Mouse (Mus musculus) hindbrain, embryonic 13.5 days (tissue): ENCODE measurements around the gene Sfta2. TPM values are rescaled to one million over a fixed set of nuclear protein-coding genes. Genes with fewer than 3 reads are reported as not detected.

Source experiments
- ATAC-seq: fragments of 200-750 bp; cut with Nextera tagmentation; 2 replicates; pipeline ENCODE4 v1.8.0; 2017; ENCODE audit warnings: moderate TSS enrichment; ENCODE audit not compliant: low FRiP score
- H3K27ac ChIP-seq: fragments of 300-500 bp; sonication (generic); 2 replicates; pipeline ENCODE4 v1.5.1; 2015; ENCODE audit warnings: inconsistent platforms, mild to moderate bottlenecking, moderate library complexity
- H3K27me3 ChIP-seq: fragments of 300-500 bp; sonication (generic); 2 replicates; pipeline ENCODE4 v1.6.1; 2015; ENCODE audit warnings: mild to moderate bottlenecking, inconsistent platforms
- H3K36me3 ChIP-seq: fragments of 300-500 bp; sonication (generic); 2 replicates; pipeline ENCODE4 v1.6.1; 2015; ENCODE audit warnings: mild to moderate bottlenecking, inconsistent platforms
- H3K4me1 ChIP-seq: fragments of 300-500 bp; sonication (generic); replicated peaks from 2 replicates; pipeline ENCODE4 v1.6.1; 2015; ENCODE audit warnings: inconsistent platforms
- H3K4me2 ChIP-seq: fragments of 300-500 bp; sonication (generic); 2 replicates; pipeline ENCODE4 v1.6.1; 2015; ENCODE audit warnings: inconsistent platforms, mild to moderate bottlenecking, moderate library complexity
- H3K4me3 ChIP-seq: fragments of 300-500 bp; sonication (generic); 2 replicates; pipeline ENCODE4 v1.5.1; 2015; ENCODE audit warnings: mild to moderate bottlenecking, inconsistent platforms
- H3K9ac ChIP-seq: fragments of 300-500 bp; sonication (generic); 2 replicates; pipeline ENCODE4 v1.6.1; 2015; ENCODE audit warnings: mild to moderate bottlenecking, inconsistent platforms
- H3K9me3 ChIP-seq: fragments of 300-500 bp; sonication (generic); 2 replicates; pipeline ENCODE4 v1.6.1; 2016; ENCODE audit warnings: inconsistent platforms
- WGBS: fragments of 180-500 bp; shearing (Covaris S2); methylation state at CpG from one replicate; pipeline ENCODE4 v1.1.7; 2015; 5-methylcytosine and 5-hydroxymethylcytosine counted together
- polyA plus RNA-seq: library from polyadenylated mRNA; unstranded; fragments of >200 nt; fragmentation: Nextera tagmentation; extraction: Ambion mirVana; gene quantifications from 2 replicates; pipeline ENCODE4 v1.2.1, GENCODE M21; 2015

Sfta2 gene
- polyA plus RNA-seq, 1 experiment from 2014 or later, result not detected

DNA sequence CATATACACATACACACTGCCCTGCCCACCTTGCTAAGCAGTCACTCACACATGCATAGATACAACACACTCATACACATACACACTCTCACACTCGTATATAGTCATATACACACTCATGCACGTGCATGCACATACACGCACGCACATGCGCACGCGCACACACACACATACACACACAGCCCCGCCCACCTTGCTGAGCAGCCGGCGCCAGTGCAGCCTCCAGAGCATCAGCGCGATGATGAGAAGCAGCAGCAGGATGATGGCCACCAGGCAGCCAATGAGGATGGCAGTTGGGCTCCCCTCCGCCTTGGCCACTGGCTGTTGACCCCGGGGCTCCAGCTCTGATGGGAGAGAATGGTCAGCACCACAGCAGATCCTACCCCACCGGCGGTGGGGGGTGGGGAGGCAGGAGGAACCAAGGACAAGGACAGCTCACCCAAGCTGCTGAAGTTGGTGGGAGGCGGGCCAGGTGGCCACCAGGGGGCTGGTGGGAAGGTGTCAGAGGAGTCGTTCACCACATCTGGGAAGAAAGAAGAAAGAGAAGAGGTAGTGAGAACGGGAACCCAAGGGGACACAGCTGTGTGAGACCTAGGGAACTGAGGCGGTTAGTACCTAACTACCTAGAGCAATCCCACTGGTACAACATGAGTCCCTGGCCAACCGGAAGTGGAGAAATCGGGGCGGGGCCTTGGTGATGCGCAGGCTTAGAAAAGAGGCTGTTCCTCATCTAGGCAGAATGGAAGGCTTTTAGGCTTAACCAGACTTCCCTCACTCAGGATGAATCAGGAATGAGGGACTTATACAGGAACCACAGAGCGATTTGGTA is 87.2 kb downstream of the Sfta2 start:
- H3K4me1 ChIP-seq, result peaks cover 16% of the 10 kb centered on the region
- peak overlapping the region; percentile 26; the same call in 1 of the 2 replicates for H3K9ac ChIP-seq
- WGBS, result 90% methylated on average over 25 of the region's 25 CpGs
- no peak overlapping the region for H3K4me3 ChIP-seq
- peaks cover 98% of the 10 kb centered on the region for H3K36me3 ChIP-seq
- no peak for ATAC-seq
- H3K4me2 ChIP-seq, result no peak overlapping the region
- H3K9me3 ChIP-seq, result no peaks in the 10 kb centered on the region
- no peaks in the 10 kb centered on the region for H3K27me3 ChIP-seq
- no peak overlapping the region; the same call in 1 of the 2 replicates for H3K27ac ChIP-seq

DNA sequence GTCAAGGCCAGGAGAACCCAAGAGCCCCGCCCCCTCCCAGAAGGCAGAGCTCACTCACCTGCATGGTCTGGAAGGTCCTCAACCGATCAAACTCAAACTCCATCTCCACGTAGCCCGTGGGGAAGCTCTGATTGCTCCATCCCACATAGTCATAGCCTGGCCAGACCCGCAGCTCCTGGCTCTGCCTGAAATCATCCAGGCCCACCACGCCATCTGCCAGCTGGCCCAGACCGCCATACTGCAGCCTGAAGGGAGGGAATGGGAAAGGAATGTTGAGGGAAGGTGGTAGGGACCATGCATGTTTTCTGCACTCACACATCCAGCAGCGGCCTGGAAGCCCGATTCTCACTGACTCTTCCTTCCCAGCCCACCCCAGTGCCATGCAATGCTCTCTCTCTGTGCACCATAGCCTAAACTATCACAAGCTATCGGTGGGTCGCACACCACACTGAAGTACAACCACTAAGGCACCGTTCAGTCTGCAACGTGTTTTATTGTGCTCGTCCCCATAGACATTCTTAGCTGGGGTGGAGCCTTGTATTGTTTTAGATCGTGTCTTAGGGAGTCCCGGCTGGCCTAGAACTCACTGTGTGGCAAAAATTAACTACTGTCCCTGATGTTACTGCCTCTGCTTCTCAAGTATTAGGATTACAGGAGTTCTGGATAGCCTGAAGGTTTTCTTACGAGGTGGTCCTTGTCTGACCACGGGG is 88.7 kb downstream of the Sfta2 start:
- H3K9ac ChIP-seq, result no peak overlapping the region; the same call in 1 of the 2 replicates
- H3K9me3 ChIP-seq, result no peaks in the 10 kb centered on the region
- peaks cover 91% of the 10 kb centered on the region for H3K36me3 ChIP-seq
- ATAC-seq, result no peak
- H3K27me3 ChIP-seq, result no peaks in the 10 kb centered on the region
- H3K4me2 ChIP-seq, result no peak overlapping the region
- no peak overlapping the region for H3K4me3 ChIP-seq
- no peak overlapping the region for H3K27ac ChIP-seq
- 91% methylated on average over 18 of the region's 18 CpGs for WGBS
- peaks cover 15% of the 10 kb centered on the region for H3K4me1 ChIP-seq

DNA sequence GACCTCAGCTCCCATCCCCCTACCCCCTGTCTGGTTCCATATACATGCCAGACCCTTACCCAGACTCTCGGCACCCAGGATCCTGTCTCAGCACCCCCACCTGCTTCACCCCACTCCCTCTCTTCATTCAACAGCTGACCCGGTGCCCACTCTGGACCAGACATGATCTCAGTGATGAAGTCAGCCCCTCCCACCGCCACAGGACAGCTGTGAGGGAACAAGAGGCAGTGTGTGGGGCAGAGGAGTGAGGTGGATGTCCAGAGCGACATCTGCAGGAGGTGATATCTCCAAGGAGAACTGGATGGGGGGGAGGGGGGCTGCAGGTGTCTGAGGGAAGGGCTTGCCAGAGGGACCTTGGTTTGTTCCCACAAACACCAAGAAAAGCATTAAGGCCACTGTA is 90.5 kb downstream of the Sfta2 start:
- no peak for ATAC-seq
- Histone ChIP-seq H3K36me3 (peaks cover 83% of the 10 kb centered on the region), H3K27me3 (no peaks in the 10 kb centered on the region), H3K4me1 (peaks cover 10% of the 10 kb centered on the region), H3K27ac (no peak overlapping the region), H3K9ac (no peak overlapping the region), H3K4me2 (no peak overlapping the region), H3K9me3 (no peaks in the 10 kb centered on the region), H3K4me3 (no peak overlapping the region)
- WGBS, result 78% methylated on average over 4 of the region's 4 CpGs

DNA sequence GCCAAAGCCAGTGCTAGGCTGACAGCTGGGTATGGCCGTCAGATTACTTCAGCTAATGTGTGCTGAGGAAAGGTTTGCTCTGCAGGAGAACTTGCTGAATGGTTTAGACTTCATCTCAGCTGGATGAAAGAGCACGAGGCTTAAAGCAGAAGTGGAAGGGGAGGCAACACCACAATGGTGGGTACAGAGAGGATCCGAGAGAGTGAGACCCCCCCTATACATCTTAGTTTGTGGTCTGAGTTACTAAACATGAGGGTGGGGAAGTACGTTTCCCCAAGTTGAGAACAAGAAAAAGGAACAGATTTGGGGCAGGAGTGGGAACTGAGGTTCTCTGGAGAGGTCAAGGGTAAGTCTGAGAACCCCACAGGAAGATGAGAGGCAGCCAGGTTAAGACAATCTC is 91.0 kb downstream of the Sfta2 start:
- no peak overlapping the region for H3K4me2 ChIP-seq
- H3K4me3 ChIP-seq, result no peak overlapping the region
- peaks cover 15% of the 10 kb centered on the region for H3K4me1 ChIP-seq
- 88% methylated on average over 4 of the region's 4 CpGs for WGBS
- H3K27me3 ChIP-seq, result no peaks in the 10 kb centered on the region
- ATAC-seq, result no peak
- H3K27ac ChIP-seq, result no peak overlapping the region
- no peak overlapping the region for H3K9ac ChIP-seq
- no peaks in the 10 kb centered on the region for H3K9me3 ChIP-seq
- H3K36me3 ChIP-seq, result peaks cover 78% of the 10 kb centered on the region

DNA sequence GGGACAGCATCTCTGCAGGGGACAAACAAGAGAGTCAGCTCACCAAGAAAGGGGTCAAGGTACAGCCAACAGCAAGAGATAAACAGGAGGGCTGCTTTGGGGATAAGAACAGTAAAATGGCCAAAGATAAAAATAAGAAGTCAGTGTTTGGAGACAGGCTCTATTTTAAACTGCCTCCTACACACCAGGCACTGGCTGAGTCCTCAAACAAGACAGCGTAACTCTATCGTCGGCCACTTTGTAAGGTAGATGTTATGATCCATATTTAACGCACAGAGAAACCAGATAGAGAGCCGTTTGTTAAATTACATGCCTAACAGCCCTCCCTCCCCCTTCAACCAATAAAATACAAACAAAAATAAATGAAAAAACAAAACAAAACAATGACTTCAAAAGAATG is 92.6 kb downstream of the Sfta2 start:
- peaks cover 62% of the 10 kb centered on the region for H3K36me3 ChIP-seq
- WGBS, result 94% methylated on average over 5 of the region's 5 CpGs

DNA sequence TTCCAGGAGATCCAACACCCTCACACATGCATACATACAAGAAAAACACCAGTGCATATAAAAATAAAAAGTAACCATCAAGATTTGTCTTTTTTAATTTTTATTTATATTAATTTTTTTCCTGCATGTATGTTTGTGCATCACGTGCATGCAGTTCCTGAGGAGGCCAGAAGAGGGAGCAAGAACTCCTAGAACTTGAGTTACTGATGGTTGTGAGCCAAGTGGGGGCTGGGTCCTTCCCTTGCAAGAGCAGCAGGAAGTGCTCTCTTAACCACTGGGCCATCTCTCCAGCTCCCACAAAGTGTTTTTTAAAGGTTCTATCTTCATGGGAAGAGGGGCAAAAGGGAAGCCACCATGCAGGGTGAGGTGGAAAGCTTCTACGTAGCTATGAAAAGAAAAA is 93.9 kb downstream of the Sfta2 start:
- H3K4me3 ChIP-seq, result no peak overlapping the region
- H3K27me3 ChIP-seq, result no peaks in the 10 kb centered on the region
- ATAC-seq, result no peak
- H3K36me3 ChIP-seq, result peaks cover 49% of the 10 kb centered on the region
- peaks cover 41% of the 10 kb centered on the region for H3K4me1 ChIP-seq
- H3K9me3 ChIP-seq, result no peaks in the 10 kb centered on the region
- H3K4me2 ChIP-seq, result no peak overlapping the region
- WGBS, result 91% methylated on average over 2 of the region's 2 CpGs
- H3K9ac ChIP-seq, result no peak overlapping the region
- no peak overlapping the region for H3K27ac ChIP-seq

More for the DNA sequence above, 92.6 kb downstream of the Sfta2 start:
- no peaks in the 10 kb centered on the region for H3K9me3 ChIP-seq
- H3K4me3 ChIP-seq, result no peak overlapping the region
- no peak overlapping the region for H3K27ac ChIP-seq
- H3K27me3 ChIP-seq, result no peaks in the 10 kb centered on the region
- H3K9ac ChIP-seq, result 0 out of 2 replicates have a peak overlapping the region, but pooled peaks have one; percentile 19
- no peak overlapping the region for H3K4me2 ChIP-seq
- no peak for ATAC-seq
- peaks cover 30% of the 10 kb centered on the region for H3K4me1 ChIP-seq

DNA sequence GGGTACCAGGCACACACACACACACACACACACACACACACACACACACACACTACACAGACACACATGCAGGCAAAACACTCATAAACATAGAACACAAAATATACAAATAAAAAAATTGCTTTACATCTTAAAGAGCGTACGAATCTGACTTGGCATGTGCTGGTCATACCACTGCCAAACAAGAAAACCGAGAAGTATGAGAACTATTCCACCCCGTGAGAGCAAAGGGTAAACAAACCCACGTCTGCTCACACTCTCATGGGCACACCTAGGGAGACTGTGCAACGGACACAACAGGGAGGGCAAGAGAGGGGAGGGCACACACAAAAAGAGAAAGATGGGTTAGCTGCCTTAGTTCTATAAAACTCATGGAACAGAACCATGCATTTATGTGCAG is 95.3 kb downstream of the Sfta2 start:
- ATAC-seq, result no peak
- peak overlapping the region; percentile 99 for H3K27ac ChIP-seq
- H3K4me2 ChIP-seq, result peak overlapping the region; percentile 76
- H3K9me3 ChIP-seq, result no peaks in the 10 kb centered on the region
- H3K4me3 ChIP-seq, result peak overlapping the region; percentile 77
- no peaks in the 10 kb centered on the region for H3K27me3 ChIP-seq
- peaks cover 35% of the 10 kb centered on the region for H3K36me3 ChIP-seq
- H3K4me1 ChIP-seq, result peaks cover 48% of the 10 kb centered on the region
- WGBS, result 56% methylated on average over 6 of the region's 6 CpGs
- H3K9ac ChIP-seq, result peak overlapping the region; percentile 80

DNA sequence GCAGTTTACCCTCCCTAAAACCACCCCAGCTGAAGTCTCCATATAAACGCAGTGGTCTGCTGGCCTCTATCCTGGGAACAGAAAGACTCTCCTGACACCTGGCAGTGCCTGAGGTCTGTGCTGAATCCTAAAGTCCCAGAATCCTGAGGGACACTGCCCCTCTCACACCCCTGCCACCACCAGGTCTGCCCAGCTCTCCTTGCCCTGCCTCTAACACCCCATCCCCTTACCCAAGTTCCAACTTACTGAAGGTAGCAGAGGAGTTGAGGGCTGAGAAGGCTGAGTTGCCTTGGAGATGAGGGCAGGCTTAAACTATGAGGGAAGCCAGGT is 96.0 kb downstream of the Sfta2 start:
- H3K9me3 ChIP-seq, result no peaks in the 10 kb centered on the region
- no peaks in the 10 kb centered on the region for H3K27me3 ChIP-seq
- no peak; the same call in 1 of the 2 replicates for ATAC-seq
- WGBS, result 11% methylated on average over 1 of the region's 1 CpGs
- peak overlapping the region; percentile 99 for H3K27ac ChIP-seq
- peak overlapping the region; percentile 77 for H3K4me3 ChIP-seq
- peaks cover 28% of the 10 kb centered on the region for H3K36me3 ChIP-seq
- peak overlapping the region; percentile 80 for H3K9ac ChIP-seq
- peak overlapping the region; percentile 76 for H3K4me2 ChIP-seq
- H3K4me1 ChIP-seq, result peaks cover 55% of the 10 kb centered on the region

DNA sequence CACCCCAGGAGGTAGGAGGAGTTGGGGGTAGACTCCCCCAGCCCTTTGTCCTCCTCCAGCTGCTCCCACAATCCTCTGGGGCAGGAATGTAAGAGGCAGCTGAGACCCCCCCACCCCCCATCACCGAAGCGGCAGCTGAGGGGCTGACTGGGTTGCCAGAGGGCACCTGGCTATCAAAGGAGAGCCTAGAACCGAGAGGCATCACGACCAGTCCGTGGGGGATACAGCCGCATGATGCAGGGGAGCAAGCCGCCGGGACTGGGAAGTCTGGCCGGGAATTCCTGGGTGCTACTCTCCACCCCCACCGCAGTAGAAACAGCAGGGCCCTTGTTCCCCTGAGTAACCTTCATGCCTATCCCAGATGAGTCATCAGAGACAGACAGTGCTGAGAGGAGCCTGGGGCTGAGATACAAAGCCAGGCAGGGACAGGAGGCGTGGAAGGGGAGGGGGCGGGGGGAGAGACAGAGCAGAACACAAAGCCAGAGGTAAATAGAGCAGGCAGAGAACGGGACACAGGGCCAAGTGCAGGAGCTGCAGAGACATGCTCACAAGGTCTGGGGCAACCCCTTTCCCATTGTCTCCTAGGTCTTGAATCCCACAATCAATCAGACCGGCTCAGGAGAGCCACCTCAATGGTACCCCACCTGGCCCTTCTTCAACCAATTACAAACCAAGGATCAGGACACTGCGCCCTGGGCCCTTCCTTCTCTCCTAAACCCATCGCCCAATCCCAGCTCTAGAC is 96.6 kb downstream of the Sfta2 start:
- H3K9me3 ChIP-seq, result no peaks in the 10 kb centered on the region
- no peaks in the 10 kb centered on the region for H3K27me3 ChIP-seq
- ATAC-seq, result peak; percentile 67
- H3K9ac ChIP-seq, result peak overlapping the region; percentile 80
- peak overlapping the region; percentile 77 for H3K4me3 ChIP-seq
- H3K36me3 ChIP-seq, result peaks cover 22% of the 10 kb centered on the region
- H3K27ac ChIP-seq, result peak overlapping the region; percentile 99
- H3K4me1 ChIP-seq, result peaks cover 58% of the 10 kb centered on the region
- WGBS, result under 1% methylated on average over 16 of the region's 16 CpGs
- H3K4me2 ChIP-seq, result peak overlapping the region; percentile 76

DNA sequence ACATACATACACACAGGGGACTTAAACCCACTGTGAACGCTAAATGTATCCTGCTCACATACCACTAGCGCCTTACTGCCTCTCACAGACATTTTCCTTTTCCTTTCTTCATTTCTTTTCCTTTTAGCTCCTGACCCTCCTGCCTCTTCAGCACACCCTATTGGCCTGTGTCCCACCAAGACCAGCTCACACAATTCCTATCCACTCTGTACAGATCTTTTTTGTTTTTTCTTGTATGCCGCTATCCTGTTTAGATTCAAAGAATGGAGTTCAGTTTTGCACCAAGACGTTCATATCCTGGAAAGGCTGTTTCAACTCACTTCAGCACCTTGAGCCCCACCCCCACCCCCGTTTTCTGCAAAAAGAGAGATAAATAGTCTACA is 97.1 kb downstream of the Sfta2 start:
- Histone ChIP-seq H3K9ac (peak overlapping the region; percentile 80), H3K4me1 (peaks cover 61% of the 10 kb centered on the region), H3K4me3 (peak overlapping the region; percentile 77), H3K27ac (peak overlapping the region; percentile 99), H3K9me3 (no peaks in the 10 kb centered on the region), H3K36me3 (peaks cover 17% of the 10 kb centered on the region), H3K4me2 (peak overlapping the region; percentile 76), H3K27me3 (no peaks in the 10 kb centered on the region)
- WGBS, result 18% methylated on average over 5 of the region's 5 CpGs
- no peak for ATAC-seq

DNA sequence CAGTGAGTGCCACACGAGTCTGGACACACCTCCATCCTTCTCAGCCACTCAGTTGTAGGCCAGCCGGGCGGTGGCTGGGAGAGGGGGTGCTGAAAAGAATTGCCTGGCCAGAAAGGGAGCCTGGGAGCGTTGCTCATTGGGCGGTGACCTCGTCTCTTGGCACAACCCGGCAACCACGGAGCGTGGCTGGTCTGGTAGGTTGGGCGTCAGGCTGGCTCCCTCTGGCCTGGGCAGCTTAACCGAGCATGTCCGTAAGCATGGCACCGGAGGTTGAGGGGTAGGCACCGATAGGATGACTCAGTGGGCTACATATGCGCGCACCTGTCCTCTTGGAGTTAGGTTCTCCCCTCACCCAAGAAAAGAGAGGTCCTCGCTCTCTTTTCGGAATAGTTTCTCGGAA is 98.6 kb downstream of the Sfta2 start:
- Histone ChIP-seq H3K27ac (peak overlapping the region; percentile 99), H3K36me3 (peaks cover 11% of the 10 kb centered on the region), H3K27me3 (no peaks in the 10 kb centered on the region), H3K4me2 (peak overlapping the region; percentile 76), H3K4me3 (peak overlapping the region; percentile 77), H3K9me3 (no peaks in the 10 kb centered on the region), H3K9ac (peak overlapping the region; percentile 97), H3K4me1 (peaks cover 75% of the 10 kb centered on the region)
- ATAC-seq, result no peak
- whole genome bisulfite sequencing, result 2% methylated on average over 19 of the region's 19 CpGs
